Mouse (Mus musculus) right cerebral cortex, postnatal 36 days (tissue): ENCODE data around the gene Slc29a2.
A peak's percentile ranks its signal among the peaks of the same experiment; 100 is the strongest.

Experiments used
- DNase-seq, 2 experiments: peaks; one replicate each; pipeline ENCODE4 v3.0.0; 2022; ENCODE audit warnings: low spot score in 2 of 2, mixed read lengths in 1 of 2

The Slc29a2 gene

GRCm38 (mm10) chr19:5032686-5033085, 9.0 kb downstream of the Slc29a2 start:
- no peak for DNase-seq

GRCm38 (mm10) chr19:5036577-5036976, 12.9 kb downstream of the Slc29a2 start:
- DNase-seq, result no peak

- peak; percentile 76 to 78 for DNase-seq
Measured at GRCm38 (mm10) chr19:5037678-5038571, 14.3 kb downstream of the Slc29a2 start.

- DNase-seq, result peak; percentile 88 to 89
Measured at GRCm38 (mm10) chr19:5038709-5039156, 15.1 kb downstream of the Slc29a2 start, which contains the start of the genes B4gat1 and AC124502.3. Gene B4gat1, plus strand, starts transcription at chr19:5038826. Gene AC124502.3, plus strand, starts transcription at chr19:5038891.

- DNase-seq, result peak in 1 of 2 experiments; percentile 31
Measured at GRCm38 (mm10) chr19:5039301-5040114, 15.8 kb downstream of the Slc29a2 start.

- DNase-seq, result peak; percentile 92 to 93
Measured at GRCm38 (mm10) chr19:5040862-5041523, 17.3 kb downstream of the Slc29a2 start, which contains the start of gene Brms1. Gene Brms1, plus strand, starts transcription at chr19:5041354.

- DNase-seq, result no peak
Measured at GRCm38 (mm10) chr19:5041588-5041987, 17.9 kb downstream of the Slc29a2 start.

- no peak for DNase-seq
Measured at GRCm38 (mm10) chr19:5045531-5045930, 21.9 kb downstream of the Slc29a2 start.

- peak; percentile 74 to 81 for DNase-seq
Measured at GRCm38 (mm10) chr19:5048138-5049056, 24.7 kb downstream of the Slc29a2 start.

- no peak for DNase-seq
Measured at GRCm38 (mm10) chr19:5049325-5049724, 25.7 kb downstream of the Slc29a2 start.

GRCm38 (mm10) chr19:5050047-5050905, 26.6 kb downstream of the Slc29a2 start, which contains the start of gene Rin1:
Gene Rin1, plus strand, starts transcription at chr19:5050481.
- DNase-seq, result peak; percentile 77 to 88

GRCm38 (mm10) chr19:5051031-5051430, 27.4 kb downstream of the Slc29a2 start:
- no peak for DNase-seq

- no peak for DNase-seq
Measured at GRCm38 (mm10) chr19:5051515-5051914, 27.9 kb downstream of the Slc29a2 start.

- DNase-seq, result peak; percentile 41 to 66
Measured at GRCm38 (mm10) chr19:5052166-5052822, 28.6 kb downstream of the Slc29a2 start.

GRCm38 (mm10) chr19:5052853-5053252, 29.2 kb downstream of the Slc29a2 start:
- no peak for DNase-seq

- no peak for DNase-seq
Measured at GRCm38 (mm10) chr19:5053909-5054308, 30.2 kb downstream of the Slc29a2 start.

GRCm38 (mm10) chr19:5056251-5056650, 32.6 kb downstream of the Slc29a2 start:
- DNase-seq, result no peak

GRCm38 (mm10) chr19:5057876-5058775, 34.5 kb downstream of the Slc29a2 start:
- DNase-seq, result no peak
